Mouse (Mus musculus): ENCODE measurements around the gene Sh2b3.
"Not testable (repeated sequence)": the region's sequence is repeated elsewhere in the genome, so short reads cannot be mapped to it uniquely, and the experiment has no call there.

Sh2b3 gene

DNA sequence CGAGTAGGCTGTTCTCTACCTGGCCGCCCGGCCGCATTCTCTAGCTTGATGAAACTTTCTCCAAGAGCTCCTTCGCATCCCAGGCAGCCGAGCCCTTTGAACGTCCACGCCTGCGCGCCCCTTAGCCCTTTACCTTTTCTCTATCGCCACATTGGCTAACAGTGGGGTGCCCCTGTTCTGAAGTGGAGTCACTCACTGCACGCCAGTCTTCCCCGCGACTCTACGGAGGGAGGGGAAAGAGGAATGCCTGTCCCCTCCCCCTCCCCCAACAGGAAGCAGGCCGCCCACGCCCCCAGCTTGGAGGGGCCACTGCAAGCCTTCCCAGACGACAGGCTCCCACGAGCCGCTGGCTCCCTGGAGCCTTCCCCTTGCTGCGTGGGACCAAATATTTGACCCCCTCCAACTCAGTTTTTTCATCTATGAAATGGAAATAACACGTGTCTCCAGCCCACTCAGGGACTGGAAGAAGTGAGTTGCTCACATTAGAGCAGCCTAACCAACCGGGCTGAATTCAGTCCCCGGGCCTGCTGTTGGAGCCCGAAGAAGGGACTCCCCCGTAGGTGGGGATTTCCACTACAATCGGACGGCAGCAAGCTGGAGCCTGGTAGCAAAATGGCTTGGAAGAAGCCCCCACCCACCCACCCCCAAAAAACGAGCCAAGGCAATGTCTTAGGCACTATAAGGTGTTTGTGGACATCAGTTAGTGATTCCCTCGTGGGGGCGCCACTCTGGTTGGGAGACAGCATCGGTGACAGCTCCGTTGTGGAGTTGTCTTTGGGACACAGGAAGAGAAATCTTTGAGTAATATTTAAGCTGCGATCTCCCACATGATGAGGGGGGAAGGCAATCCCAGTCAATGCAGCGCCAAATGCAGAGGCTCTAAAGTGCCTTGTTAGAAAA, at the start of gene Sh2b3:
Sh2b3 (minus strand) TSS at position 206 of the 900 bp plus-strand sequence.
- DNase-seq: peak; percentile 34

DNA sequence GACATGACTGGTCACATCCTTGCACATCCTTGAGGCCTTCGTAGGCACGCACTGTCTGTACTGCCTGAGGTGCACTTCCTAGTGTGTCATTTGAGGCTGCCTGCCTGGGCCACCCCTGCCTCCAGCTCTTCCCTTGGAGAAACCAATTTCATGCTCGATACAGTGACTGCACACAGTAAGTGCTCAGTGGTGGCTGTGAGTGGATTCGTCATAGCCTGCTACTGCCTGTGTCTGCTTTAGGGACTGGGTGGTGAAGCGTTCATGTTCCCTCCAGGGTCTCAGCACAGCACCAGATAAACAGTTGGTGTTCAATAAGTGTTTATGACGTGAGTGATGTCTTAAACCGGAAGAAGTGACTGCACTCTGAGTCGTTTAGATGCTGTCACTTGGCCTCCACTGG, 45.9 kb upstream of the Sh2b3 start:
- DNase-seq: no peak

DNA sequence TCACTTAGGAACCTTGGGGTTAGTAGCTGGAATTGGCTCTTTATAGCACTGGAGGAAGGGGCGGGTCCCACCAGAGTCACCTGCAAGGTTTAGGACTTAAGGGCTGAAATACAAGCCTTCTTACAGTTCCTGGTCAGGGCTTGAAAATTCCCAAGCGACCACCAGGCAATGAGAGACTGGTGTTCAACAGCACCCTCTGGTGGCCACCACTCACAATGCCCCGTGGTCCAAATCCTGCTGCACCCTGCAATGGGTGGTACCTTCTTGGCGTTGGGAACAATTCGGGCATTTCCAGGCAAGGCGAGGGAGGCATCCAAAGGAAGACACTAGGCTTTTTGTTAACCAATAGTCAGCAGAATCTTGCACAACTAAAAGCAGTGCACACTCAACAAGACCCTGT, 41.8 kb upstream of the Sh2b3 start:
- DNase-seq: no peak

DNA sequence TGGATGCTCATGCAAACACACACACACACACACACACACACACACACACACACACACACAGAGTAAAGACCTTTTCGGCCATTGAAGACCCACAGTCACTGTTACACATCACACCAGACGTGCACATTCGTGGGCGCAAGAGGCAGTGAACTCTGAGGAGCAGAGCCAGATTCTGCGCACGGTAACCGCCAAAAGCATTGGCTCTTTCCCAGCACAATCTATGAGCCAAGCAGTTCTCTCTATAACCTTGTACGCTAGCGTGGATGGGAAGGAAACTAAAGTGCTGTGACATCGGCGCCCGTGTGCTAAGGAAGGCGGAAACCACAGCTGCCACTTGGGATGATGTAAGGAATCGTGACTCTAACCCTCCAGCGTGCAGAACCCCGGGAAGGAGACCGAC, 41.3 kb upstream of the Sh2b3 start:
- DNase-seq: no peak

DNA sequence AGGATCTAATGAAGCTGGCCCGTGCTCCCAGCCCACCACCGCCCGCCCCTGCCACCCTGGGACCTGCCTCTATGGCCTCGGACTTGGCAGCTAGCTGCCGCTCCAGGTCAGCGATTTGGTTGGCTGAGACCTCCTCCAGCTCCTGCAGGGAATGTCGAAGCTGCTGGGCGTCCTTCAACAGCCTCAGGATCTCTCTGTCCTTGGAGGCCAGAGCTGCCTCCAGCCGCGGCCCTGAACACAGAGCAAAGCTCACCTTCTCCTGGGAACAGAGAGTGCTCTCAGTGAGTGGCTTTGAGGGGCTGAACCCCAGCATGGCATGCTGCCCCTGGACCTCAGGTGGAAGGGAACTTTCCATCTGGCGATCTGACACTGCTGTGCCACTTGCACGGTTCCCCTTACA, 39.5 kb upstream of the Sh2b3 start:
- no peak for DNase-seq

DNA sequence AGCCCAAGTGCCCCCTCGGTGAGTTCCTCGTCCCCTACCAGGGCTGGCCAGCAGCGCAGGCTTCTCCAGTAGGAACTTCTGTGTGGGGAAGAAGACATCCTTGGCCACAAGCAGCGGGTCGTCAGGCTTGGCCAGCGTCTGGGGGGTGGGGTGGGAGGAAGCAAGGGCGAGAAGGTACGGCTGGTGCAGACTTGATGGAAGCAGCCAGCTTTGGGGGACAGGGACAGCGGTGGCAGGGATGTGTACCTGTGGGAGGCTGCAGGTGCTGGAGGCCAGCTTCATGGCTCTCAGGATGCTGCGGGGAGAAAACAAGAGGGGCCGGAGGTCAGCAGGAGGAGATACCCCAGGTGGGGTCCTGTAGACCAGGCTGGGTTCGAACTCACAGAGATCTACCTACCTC, 37.6 kb upstream of the Sh2b3 start:
- no peak for DNase-seq

DNA sequence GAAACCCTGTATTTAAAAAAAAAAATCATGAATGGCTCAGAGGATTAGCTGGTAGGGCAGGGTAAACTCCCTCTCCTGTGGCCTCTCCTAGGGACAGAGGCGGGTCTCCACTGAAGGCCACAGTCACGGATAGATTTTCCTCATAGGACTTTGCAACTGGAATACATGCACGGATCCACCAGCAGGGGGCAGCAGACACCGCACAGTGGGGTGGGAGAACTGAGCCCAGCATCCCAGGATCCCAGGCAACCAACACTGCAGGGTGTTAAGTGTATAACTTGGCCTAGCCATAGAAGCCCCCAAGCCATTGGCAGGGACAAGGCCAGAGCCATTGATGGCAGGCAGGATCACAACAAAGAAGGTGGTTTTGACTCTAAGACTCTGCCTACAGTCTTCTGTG, 34.7 kb upstream of the Sh2b3 start:
- peak; percentile 49 for DNase-seq

DNA sequence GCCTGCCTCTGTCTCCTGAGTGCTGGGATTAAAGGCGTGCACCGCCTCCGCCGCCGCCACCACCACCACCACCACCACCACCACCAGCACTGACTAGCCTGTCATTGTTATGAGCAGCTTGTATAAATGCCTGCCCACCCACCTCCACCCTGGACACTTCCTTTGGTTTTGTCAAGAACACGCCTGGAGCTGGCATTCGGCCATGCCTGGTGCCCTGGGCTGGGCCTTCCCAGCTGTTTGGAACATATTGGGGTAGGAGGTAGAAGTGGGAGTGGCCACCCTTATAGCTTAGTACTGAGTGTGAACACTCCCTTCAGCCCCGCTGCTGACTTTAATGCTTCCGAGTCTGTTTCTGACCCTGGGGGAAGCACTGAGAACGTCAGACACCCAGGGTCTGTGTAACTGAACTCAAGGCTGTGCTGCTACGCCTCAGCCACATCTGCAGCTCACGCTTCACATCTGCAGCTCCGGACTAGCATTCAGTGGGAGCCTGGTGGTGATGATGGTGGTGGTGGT, 34.1 kb upstream of the Sh2b3 start:
- no peak for DNase-seq

DNA sequence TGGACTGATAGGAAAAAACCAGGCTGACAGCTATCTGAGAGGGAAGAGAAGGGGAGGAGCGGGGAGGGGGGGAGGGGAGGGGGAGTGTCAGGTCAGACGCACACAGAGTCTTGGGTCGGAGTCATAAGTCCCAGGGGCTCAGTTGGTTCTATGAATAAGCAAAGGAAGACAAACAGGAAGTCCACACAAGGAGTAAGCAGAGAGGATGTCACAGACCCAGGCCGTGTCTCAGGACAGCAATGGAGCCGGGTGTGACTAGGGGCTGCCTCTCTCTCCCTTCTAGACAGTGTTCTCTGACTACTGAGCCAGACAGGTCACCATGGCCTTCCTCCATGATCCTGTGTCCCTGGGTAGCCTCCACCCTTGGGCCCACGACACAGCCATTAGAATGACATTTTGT, 33.4 kb upstream of the Sh2b3 start:
- DNase-seq: no peak

DNA sequence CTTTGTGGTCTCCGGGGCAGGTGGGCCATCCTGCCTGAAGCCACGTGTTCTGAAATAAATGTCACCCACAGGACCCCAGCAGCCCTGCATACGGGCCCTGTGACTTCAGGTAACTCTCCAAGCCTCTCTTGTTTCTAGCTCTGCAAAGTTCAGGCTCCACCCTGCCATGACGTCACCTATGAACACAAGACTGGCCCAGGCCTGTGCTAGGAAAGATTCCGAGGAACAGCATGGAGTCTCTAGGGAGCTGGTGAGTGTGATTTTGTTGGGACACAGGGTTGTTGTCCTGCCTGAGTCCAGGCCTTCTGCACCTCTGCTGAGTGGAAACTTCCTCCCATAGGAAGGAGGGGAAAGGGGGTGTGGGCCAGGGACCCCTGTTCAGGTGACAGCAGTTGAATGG, 30.5 kb upstream of the Sh2b3 start:
- DNase-seq: no peak

DNA sequence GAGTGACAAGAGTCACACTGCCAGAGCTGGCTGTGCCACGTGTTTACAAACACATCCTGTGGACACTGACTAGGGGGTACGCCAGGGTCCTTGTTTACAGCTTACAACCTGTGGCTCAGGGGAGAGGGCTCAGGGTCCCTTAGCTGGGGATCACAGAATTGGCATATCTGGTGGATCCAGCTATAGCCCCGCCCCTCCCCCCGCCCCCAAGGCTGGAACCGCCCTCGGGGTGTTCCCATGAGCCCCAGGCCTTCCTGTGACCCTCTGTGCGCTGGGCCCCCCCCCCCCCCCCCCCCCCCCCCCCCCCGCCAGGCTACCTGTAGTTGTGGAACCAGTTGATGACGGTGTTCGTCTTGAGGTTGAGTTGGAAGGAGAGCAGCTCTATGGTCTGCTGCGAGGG, 26.9 kb upstream of the Sh2b3 start:
- DNase-seq: no peak

DNA sequence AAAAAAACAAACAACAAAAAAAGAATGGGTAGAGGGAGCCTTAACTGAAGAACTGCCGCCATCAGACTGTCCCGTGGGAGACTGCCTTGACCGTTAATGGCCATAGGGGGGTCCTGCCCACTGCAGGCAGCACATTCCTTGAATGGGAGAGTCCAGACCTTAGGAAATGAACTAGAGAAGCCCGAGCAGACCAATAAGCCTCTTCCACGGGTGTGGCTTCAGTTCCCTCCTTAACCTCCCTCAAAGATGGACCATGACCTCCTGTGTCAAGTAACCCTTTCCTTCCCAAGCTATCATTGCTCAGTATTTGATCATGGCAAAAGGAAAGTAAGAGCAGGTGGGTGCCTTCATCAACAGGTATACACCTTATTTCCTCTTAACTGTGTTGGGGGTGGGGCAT, 24.5 kb upstream of the Sh2b3 start:
- DNase-seq: no peak

DNA sequence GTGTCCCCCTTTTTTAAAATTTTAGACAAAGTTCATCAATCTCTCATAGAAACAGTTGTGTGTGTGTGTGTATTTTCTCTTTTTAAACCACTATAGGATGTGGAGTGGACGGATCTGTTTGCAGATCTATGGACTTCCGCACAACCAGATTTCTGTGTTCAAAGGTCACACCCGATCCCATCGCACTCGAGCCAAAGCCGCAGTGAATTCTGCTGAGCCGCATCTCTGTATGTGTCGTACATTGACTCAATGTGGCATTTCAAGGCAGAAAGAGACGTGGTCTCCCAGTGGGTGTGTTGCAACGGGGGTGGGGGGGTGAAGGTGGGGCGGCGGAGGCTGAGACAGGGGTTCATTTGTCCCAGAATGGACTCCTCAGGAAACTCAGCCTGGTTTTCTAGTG, 21.0 kb upstream of the Sh2b3 start:
- no peak for DNase-seq

DNA sequence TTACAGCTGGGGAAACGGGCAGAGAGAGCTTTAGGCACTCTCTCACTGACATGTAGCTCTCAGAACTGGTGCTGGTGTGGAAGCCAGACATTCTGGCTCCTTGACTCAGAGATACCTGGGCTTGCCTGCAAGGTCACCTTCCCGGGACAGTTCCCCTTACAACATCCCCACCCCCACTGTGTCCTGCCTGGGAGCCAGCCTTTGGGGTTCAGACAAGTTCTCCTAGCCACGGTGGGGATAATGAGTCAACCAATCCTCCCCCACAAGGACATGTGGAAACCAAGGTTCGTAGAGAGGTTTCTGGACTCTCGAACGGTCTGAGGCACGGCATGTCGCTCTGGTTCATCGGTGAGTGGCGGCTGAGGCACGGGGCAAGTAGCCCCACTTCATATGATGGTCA, 19.3 kb upstream of the Sh2b3 start:
- no peak for DNase-seq

DNA sequence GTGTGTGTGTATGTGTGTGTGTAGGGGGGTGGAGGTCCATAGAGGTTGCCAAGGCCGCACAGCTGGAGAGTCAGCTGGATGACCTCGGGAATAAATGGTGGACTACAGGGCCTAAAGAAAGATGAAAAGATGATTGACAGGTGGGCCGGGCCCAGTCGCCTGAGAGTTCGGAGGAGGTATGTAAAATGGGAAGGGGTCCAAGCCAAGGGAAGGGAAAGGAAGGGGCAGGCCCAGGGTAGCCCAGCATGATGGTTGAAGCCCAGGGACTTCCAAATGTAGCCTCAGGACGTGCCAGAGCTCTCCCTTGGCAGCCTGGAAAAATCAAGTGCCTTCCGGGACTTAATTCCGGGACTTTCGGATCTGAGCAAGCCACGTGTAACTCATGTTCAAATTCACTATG, 17.3 kb upstream of the Sh2b3 start:
- no peak for DNase-seq

DNA sequence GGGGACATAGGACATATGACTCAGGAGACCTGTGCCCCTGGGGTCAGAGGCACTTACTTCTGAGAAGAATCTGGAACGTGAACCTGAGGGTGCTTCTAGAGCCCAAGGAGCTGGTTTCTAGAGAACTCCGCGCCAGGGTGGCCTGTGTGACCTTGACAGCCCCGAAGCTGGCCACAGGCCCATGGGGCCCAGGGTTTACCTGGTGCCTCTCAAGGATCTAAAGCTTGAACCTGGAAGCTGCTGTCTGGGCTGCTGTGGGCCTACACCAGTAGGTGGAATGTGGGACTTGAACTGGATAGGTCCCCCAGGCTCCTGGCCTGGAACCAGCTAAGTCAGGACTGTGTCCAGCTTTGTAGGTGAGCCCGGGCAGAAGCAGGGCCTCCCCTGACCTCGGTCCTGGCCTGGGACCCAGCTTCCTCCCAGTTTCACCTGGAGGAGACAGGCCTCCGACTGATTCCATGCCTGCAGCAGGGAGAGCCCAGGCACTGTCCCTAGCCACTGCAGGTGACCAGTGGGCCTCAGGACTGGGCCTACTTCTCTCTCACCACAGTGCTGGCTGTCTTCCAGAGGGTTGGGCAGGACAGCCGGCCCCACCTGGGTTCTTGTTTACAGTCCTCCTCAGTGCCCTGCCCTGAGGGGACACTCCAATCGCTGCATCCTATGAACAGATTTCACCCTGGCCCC, 16.1 kb upstream of the Sh2b3 start:
- DNase-seq: peak; percentile 86

DNA sequence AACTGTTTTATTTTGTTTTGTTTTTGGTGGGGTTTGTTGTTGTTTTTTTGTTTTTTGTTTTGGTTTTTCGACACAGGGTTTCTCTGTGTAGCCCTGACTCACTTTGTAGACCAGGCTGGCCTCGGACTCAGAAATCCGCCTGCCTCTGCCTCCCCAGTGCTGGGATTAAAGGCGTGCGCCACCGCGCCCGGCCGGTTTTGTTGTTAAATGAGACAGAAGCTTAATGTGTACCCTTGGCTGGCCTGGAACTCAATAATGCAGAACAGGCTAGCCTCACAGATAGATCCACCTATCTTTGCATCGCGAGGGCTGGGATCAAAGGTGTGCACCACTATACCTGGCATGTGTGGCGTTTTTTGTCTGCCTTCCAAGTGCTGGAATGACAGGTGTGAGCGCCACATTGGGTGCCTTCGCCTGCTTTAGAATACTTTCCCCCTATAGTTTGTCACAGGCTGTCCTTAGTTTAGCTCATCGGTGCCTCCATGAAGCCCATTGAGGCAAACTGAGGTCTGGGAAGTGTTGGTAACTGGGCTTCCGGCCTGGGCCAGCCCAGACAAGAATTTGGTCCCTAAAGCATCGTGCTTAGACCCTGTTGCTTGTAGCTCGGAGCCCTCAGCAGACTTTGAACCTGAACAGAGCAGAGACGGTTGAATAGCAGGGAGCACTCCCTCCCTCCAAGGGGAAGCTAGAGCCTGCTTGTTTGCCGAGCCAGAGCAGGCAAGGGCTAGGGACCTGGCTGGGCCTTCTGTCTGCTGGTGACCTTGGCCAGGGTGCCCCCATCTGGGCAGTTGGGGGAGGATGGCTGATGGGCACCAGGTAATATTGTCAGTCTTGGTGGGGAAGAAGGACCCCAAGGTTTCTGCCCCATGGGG, 12.3 kb upstream of the Sh2b3 start:
- DNase-seq: peak; percentile 73

DNA sequence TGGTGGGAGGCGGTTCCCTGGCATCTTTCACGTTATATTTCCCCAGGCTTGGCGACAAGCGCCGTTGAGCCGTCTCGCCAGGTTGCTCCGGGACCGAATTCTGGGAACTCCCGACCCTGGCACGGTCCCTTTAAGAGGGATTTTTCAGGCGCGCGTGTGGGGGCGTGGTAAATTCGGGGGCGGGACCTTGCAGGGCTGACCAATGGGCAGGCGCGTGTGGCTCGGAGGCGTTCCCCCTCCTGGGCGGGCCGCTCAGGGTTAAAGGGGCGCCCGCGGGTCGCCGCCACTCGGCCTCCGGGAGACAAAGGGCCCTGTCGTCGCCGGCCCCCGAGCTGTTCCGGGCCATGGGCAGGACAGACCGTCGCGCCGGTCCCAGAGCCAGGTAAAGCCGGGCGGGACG, 11.3 kb upstream of the Sh2b3 start, which contains the start of gene Pheta1:
Pheta1 (plus strand) TSS at position 242 of the 400 bp plus-strand sequence.
- peak; percentile 90 for DNase-seq

DNA sequence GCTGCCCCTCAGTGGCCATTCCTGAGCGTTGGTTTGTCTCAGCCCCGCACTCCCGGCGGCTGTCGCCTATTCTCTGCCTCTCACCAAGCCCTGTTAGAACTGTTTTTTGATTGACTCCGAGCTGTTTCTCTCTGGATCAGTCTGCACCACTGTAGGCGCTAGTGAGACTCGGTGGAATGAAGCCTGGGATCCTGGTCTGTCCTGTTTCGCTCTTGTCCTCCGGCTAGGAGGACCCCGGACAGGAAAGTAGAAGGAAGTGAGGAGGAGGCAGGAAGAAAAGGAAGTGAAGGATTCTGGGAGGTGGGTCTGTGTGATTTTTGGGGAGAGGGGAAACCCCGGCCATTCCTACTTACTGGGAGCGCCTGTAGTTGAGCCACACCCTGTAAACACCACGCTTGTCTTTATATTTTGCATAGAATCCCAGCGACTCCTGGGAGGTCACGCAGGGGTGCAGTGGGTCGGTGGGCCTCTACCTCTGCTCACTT, 10.6 kb upstream of the Sh2b3 start:
- DNase-seq: peak; percentile 64

DNA sequence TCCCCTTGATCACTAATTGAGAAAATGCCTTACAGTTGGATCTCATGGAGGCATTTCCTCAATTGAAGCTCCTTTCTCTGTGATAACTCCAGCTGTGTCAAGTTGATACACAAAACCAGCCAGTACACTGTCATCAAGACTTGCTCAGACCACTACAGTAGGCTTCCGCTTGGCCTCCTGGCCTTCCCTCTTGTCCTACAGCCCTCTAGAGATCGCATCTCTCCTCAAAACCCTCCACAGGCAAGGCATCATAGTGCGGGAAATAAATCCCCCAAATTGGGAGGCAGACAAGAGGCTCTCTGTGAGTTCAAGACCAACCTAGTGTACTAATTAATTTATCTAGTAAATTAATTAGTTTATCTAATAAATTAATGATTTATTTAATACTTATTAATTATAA, 9.8 kb upstream of the Sh2b3 start:
- DNase-seq: not testable (repeated sequence)

DNA sequence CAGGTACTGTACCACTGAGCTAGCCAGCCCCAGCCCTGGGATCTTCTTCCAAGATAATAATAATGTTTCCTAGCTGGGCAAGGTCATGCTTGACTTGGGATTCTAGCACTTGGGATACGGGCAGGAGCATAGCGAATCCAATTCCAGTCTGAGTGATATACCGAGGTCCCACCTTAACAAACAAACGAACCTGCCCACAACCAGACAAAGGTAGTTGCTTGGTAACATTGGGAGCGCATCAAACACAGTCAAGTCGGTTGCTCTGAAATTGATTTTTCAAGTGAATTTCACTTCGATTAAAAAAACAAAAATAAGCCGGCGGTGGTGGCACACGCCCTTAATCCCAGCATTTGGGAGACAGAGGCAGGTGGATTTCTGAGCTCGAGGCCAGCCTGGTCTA, 8.9 kb upstream of the Sh2b3 start:
- DNase-seq: no peak

DNA sequence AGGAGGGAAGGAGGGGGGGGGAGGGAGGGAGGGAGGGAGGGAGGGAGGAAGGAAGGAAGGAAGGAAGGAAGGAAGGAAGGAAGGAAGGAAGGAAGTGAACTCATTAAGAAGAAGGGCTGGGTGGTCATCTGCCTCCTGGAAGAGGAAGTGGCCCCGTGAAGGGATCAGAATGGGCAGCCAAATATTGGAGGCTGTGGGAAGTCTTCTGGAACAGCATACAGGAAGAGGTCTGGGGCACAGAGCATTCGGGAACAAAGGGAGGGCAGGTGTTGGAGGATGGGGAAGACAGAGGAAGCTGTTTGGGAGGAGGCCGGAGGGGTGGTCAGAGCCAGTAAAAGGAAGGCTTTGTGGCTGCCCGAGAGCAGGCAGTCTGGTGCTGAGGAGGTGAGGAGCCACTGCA, 7.9 kb upstream of the Sh2b3 start:
- no peak for DNase-seq

All from kidney, adult 11 months (tissue).